Mouse (Mus musculus) urinary bladder, adult 2 months (tissue): ENCODE measurements around the gene Sertm1. TPM values are rescaled to one million over a fixed set of nuclear protein-coding genes. Genes with fewer than 3 reads are reported as not detected.

Experiments used
- DNase-seq: peaks from one replicate; pipeline ENCODE4 v3.0.0; 2022; ENCODE audit warnings: low spot score
- polyA plus RNA-seq: library from polyadenylated mRNA; depleted of rRNA; stranded (reverse); fragments of >200 nt; gene quantifications from 2 replicates; pipeline ENCODE4 v1.2.3, GENCODE M21; 2012; rRNA removed

Sertm1 gene
- not detected in 2 replicates for polyA plus RNA-seq

DNA sequence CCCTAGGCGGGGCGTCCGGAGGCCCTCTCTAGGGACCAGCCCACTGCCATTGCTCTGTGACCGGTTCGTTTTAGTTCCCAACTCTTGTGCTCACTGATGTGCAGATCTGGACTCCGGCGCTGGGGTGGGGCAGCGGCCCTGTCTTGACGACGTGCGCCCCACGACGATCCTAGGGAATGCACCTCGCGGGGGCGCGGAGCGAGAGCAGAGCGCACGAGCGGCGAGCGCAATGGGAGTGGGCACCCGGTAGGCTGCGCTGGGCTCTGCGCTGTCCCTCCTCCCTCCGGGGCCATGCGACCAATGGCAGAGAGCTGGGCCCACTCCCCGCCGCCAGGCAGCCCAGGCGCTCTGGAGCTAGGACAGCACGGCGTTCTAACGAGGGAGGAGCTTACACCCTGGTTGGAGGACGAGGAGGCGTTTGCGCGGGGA lies at the start of gene Sertm1:
Sertm1 (minus strand) TSS at position 245 of the 429 bp plus-strand sequence.
- no peak for DNase-seq

DNA sequence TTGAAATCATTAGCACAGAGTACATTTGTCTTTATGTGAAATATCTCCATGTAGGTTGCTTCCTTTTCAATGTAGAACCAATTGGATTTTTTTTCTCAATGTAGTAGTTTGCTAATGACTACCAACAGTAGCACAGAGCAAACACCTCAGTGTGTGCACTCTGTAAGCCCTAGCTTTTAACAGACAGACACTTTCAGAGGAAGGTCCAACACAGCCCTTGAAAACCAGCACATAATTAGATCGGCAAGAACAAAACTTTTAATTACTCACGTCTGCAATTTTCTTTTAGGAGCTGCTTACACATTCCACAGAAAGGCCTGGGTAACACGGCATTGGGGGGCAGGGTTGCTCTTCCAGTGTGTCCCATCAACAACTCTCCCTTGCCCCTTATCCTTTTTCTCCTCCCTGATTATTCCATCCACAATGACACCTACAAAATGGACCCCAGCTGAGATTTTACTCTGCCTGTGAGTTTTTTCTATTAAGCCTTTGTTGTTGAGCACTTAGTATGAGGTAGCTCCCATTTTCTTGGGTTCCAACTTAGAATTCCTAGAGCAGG lies 49.3 kb upstream of the Sertm1 start:
- DNase-seq: no peak

GRCm38 (mm10) chr3:54943067-54943810 lies 27.6 kb upstream of the Sertm1 start:
- DNase-seq: no peak

DNA sequence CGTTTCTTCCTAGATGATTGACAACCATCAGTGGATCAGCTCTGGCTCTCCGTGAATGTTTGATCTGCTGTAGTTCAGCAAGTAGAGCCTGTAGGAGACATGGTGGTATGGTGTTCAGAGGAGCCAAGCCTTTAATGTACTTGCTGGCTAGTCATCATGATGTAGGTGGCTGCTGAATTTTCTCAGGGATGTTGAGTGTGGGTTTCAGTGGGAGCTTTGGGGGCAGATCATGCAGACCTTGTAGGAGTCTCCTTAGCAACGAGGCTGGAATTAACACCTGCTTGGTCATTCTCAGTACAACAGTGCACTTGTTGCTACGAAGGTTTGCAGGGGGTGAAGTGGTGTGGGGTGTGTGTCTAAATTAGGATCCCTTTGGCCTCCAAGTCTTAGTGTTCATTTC lies 18.8 kb upstream of the Sertm1 start:
- no peak for DNase-seq

DNA sequence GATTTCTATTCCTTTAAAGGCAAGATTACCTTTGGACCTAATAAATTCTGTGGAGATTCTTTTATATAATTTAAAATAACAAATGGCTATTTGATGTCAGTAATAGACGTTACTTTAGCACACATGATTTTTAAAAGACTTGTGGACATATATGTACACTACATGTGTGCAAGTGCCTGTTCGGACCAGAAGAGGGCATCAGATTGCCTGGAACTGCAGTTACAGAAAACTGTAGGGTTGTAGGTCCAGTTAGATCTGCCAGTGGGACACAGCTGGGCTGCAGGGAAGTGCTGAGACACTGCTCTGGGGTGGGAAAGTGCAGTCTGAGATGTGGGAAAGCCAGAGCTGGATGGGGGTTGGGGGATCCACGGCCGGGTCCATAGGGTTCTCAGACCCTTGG lies 16.9 kb upstream of the Sertm1 start:
- DNase-seq: no peak

DNA sequence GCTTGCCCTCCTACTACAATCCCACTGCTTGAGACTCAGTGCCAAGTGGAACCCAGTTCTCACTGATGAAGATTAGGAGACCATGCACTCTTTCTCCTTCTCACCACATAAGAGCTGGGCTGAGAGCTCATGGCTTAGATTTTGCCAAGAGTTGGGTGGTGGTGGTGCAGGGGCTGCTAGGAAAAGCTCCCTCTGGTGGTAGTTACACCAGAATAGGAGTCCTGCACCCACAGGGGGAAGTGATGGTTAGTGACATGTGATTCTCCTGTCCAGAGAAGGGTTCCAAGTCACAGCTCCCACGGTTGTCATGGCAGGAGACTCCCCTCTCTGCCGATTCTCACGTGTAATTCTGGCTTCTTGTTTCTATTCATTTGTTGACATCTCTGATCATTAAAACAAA lies 4.7 kb upstream of the Sertm1 start:
- no peak for DNase-seq

- DNase-seq: no peak
These were observed 643 bp downstream of the Sertm1 start for GRCm38 (mm10) chr3:54914845-54915642.

DNA sequence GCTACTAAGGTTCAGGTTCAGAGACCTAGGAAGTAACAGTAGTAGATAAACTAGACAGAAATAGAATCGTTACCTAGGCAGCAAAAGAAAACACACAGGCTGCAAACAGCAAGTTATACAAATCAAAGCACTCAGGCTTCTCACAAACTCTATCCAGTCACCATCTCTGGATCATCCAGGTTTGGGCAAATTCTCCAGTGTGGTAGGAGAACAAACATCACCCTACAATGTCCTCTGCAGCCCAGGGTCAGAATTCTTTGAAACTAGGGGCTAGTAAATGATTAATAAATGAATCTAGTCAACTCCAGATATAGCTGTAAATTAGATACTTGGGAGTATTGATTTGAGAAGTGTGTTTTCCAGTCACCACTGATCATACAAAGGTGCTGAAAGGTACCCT lies 6.8 kb downstream of the Sertm1 start:
- no peak for DNase-seq

- DNase-seq: no peak
These were observed 17.7 kb downstream of the Sertm1 start for GRCm38 (mm10) chr3:54897974-54898373.

- no peak for DNase-seq
These were observed 20.8 kb downstream of the Sertm1 start for GRCm38 (mm10) chr3:54894891-54895290.

DNA sequence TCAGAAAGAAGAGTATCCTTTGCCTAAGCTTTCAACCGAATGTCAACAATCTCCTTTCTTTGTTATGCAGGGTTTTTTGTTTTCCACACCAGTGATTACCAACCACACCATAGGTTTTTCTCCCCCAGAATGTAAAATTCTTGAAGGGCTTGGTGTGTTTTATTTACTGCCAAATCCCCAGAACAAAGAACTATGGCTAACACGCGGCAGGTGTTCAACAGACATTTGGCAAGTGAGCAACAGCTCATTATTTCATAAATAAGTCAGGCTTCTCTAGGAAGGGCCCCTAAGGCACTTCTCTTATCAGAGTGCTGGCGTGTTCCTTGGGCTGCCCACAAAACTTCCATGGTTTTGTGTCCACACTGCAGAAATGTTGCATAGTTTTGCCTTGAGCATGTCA lies 23.5 kb downstream of the Sertm1 start:
- no peak for DNase-seq

DNA sequence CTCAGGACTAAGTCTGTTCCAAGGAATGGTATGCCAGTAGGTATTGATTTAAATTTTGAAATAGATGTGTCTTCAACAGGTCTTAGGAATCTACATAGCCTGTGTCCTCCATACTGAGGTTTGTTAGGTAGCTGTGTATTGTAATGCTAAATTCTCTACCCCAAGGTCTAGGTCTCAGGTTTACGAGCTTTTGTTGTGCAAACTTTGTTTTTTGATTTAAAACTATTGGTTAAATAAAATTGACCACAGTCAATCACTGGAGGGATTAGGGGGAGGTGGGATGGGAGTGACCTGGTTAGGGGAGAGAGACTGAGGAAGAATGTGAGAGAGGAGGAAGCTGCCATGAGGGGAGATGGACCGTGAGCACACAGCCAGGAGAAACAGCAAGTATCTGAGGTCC lies 29.2 kb downstream of the Sertm1 start:
- DNase-seq: no peak

Other genes starting within 250 kb of the Sertm1 start
- 66.8 and 68.4 TPM in 2 replicates for gene Supt20, start 223.1 kb downstream of the Sertm1 start, polyA plus RNA-seq
- not detected in 2 replicates for gene Gm21958, start 201.5 kb downstream of the Sertm1 start, polyA plus RNA-seq
- 33.2 and 49.7 TPM in 2 replicates for gene Exosc8, start 180.5 kb downstream of the Sertm1 start, polyA plus RNA-seq
- gene Alg5, start 180.3 kb downstream of the Sertm1 start, polyA plus RNA-seq: 33.8 and 41.4 TPM in 2 replicates
- 7.6 and 10.3 TPM in 2 replicates for gene Smad9, start 160.3 kb downstream of the Sertm1 start, polyA plus RNA-seq
- gene Rfxap, start 108.1 kb downstream of the Sertm1 start, polyA plus RNA-seq: 28.6 and 31.6 TPM in 2 replicates
- gene Ccna1, start 139.6 kb upstream of the Sertm1 start, polyA plus RNA-seq: 0.10 and 0.21 TPM in 2 replicates
- gene Spg20, start 196.2 kb upstream of the Sertm1 start, polyA plus RNA-seq: 14.3 and 17.9 TPM in 2 replicates
- gene Ccdc169, start 221.5 kb upstream of the Sertm1 start, polyA plus RNA-seq: 0.04 TPM in 2 replicates